Mouse (Mus musculus) lung, embryonic 14.5 days (tissue): ENCODE measurements around the gene Ccdc88a. TPM values are rescaled to one million over a fixed set of nuclear protein-coding genes. Genes with fewer than 3 reads are reported as not detected.
"Not testable (repeated sequence)": the region's sequence is repeated elsewhere in the genome, so short reads cannot be mapped to it uniquely, and the experiment has no call there.

Source experiments
- ATAC-seq: fragments of 200-750 bp; cut with Nextera tagmentation; 2 replicates; pipeline ENCODE4 v1.8.0; 2017; ENCODE audit warnings: mild to moderate bottlenecking, moderate TSS enrichment, moderate library complexity; ENCODE audit not compliant: insufficient read depth
- DNase-seq: peaks from one replicate; pipeline ENCODE4 v3.0.0-alpha.2; 2015
- H3K27ac ChIP-seq: fragments of 300-500 bp; sonication (generic); 2 replicates; pipeline ENCODE4 v1.5.1; 2014; ENCODE audit warnings: low read depth, mild to moderate bottlenecking, moderate library complexity
- H3K27me3 ChIP-seq: fragments of 300-500 bp; sonication (generic); 2 replicates; pipeline ENCODE4 v1.6.1; 2014; ENCODE audit warnings: low read length, control low read depth; ENCODE audit not compliant: insufficient read depth
- H3K36me3 ChIP-seq: fragments of 300-500 bp; sonication (generic); 2 replicates; pipeline ENCODE4 v1.6.1; 2014; ENCODE audit warnings: control low read depth; ENCODE audit not compliant: insufficient read depth
- H3K4me1 ChIP-seq: fragments of 300-500 bp; sonication (generic); 2 replicates; pipeline ENCODE4 v1.6.1; 2014; ENCODE audit warnings: antibody characterized with exemption, control low read depth; ENCODE audit not compliant: insufficient read depth
- H3K4me2 ChIP-seq: fragments of 300-500 bp; sonication (generic); 2 replicates; pipeline ENCODE4 v1.6.1; 2014; ENCODE audit warnings: mild to moderate bottlenecking
- H3K4me3 ChIP-seq: fragments of 300-500 bp; sonication (generic); 2 replicates; pipeline ENCODE4 v1.5.1; 2014; ENCODE audit warnings: low read depth, low read length
- H3K9ac ChIP-seq: fragments of 300-500 bp; sonication (generic); 2 replicates; pipeline ENCODE4 v1.6.1; 2014
- H3K9me3 ChIP-seq: fragments of 300-500 bp; sonication (generic); 2 replicates; pipeline ENCODE4 v1.6.1; 2016; ENCODE audit warnings: low read depth, low read length, control low read depth
- CTCF ChIP-seq: IDR thresholded peaks from 2 replicates; pipeline ENCODE4 v1.5.1; 2016; ENCODE audit warnings: antibody characterized with exemption, low read depth
- WGBS: fragments of 180-500 bp; shearing (Covaris S2); extraction: QIAGEN DNeasy Blood & Tissue Kit; methylation state at CpG from one replicate; pipeline ENCODE4 v1.1.7; 2014; 5-methylcytosine and 5-hydroxymethylcytosine counted together
- polyA plus RNA-seq: library from polyadenylated mRNA; unstranded; fragments of >200 nt; fragmentation: Nextera tagmentation; extraction: Ambion mirVana; gene quantifications from 2 replicates; pipeline ENCODE4 v1.2.1, GENCODE M21; 2014

The Ccdc88a gene
- polyA plus RNA-seq, 1 experiment from 2014 or later = 33.7 TPM

GRCm38 (mm10) chr11:29512818-29513535, 139.5 kb downstream of the Ccdc88a start:
- no peak overlapping the region for H3K4me3 ChIP-seq
- no peak for DNase-seq
- H3K4me1 ChIP-seq = peaks cover 3% of the 10 kb centered on the region; the same call in 1 of the 2 replicates
- peaks cover 12% of the 10 kb centered on the region for H3K36me3 ChIP-seq
- H3K9ac ChIP-seq = no peak overlapping the region
- no peaks in the 10 kb centered on the region for H3K9me3 ChIP-seq
- TF ChIP-seq CTCF = no peak
- ATAC-seq = no peak
- H3K27ac ChIP-seq = no peak overlapping the region
- H3K27me3 ChIP-seq = no peaks in the 10 kb centered on the region
- no peak overlapping the region for H3K4me2 ChIP-seq
- 93% methylated on average over 4 of the region's 4 CpGs for WGBS

GRCm38 (mm10) chr11:29514325-29514681, 140.8 kb downstream of the Ccdc88a start:
- no peaks in the 10 kb centered on the region for H3K9me3 ChIP-seq
- no peak for TF ChIP-seq CTCF
- 18% methylated on average over 10 of the region's 10 CpGs for WGBS
- ATAC-seq = peak; percentile 4; the same call in 1 of the 2 replicates
- H3K4me1 ChIP-seq = peaks cover 3% of the 10 kb centered on the region; the same call in 1 of the 2 replicates
- H3K9ac ChIP-seq = peak overlapping the region; percentile 71
- H3K27ac ChIP-seq = peak overlapping the region; percentile 70; the same call in 1 of the 2 replicates
- DNase-seq = no peak
- H3K36me3 ChIP-seq = peaks cover 12% of the 10 kb centered on the region
- H3K4me3 ChIP-seq = peak overlapping the region; percentile 59
- peak overlapping the region; percentile 64 for H3K4me2 ChIP-seq
- H3K27me3 ChIP-seq = no peaks in the 10 kb centered on the region

- H3K4me3 ChIP-seq = peak within 1 kb of the TSS; percentile 59
- ATAC-seq (peak; percentile 99), DNase-seq (peak; percentile 96)
- no peaks in the 10 kb centered on the region for H3K27me3 ChIP-seq
- no peaks in the 10 kb centered on the region for H3K9me3 ChIP-seq
- peaks cover 3% of the 10 kb centered on the region; the same call in 1 of the 2 replicates for H3K4me1 ChIP-seq
- H3K4me2 ChIP-seq = peak within 1 kb of the TSS; percentile 64
- no peak for TF ChIP-seq CTCF
- WGBS = 3% methylated on average over 40 of the region's 40 CpGs
- peak within 1 kb of the TSS; percentile 70 for H3K27ac ChIP-seq
- H3K9ac ChIP-seq = peak within 1 kb of the TSS; percentile 71
- H3K36me3 ChIP-seq = peaks cover 12% of the 10 kb centered on the region
Measured at GRCm38 (mm10) chr11:29514682-29515412, 141.4 kb downstream of the Ccdc88a start, which contains the start of gene Prorsd1. Prorsd1 (minus strand) TSS chr11:29515033.

GRCm38 (mm10) chr11:29525988-29526794, 152.7 kb downstream of the Ccdc88a start, which contains the start of gene Mtif2:
Mtif2 (plus strand) TSS chr11:29526408.
- Histone ChIP-seq H3K36me3 (peaks cover 15% of the 10 kb centered on the region), H3K27me3 (no peaks in the 10 kb centered on the region)
- peak; percentile 7; the same call in 1 of the 2 replicates for TF ChIP-seq CTCF

GRCm38 (mm10) chr11:29538201-29538600, 164.7 kb downstream of the Ccdc88a start:
- H3K4me3 ChIP-seq = no peak overlapping the region
- 95% methylated on average over 1 of the region's 1 CpGs for WGBS

More at GRCm38 (mm10) chr11:29525988-29526794, 152.7 kb downstream of the Ccdc88a start, which contains the start of gene Mtif2:
- DNase-seq (peak; percentile 92), ATAC-seq (peak; percentile 98)
- Histone ChIP-seq H3K4me3 (peak within 1 kb of the TSS; percentile 70), H3K9me3 (no peaks in the 10 kb centered on the region), H3K27ac (peak within 1 kb of the TSS; percentile 82), H3K4me1 (peaks cover 4% of the 10 kb centered on the region; the same call in 1 of the 2 replicates), H3K9ac (peak within 1 kb of the TSS; percentile 83), H3K4me2 (peak within 1 kb of the TSS; percentile 76)
- WGBS = 2% methylated on average over 47 of the region's 47 CpGs

GRCm38 (mm10) chr11:29544225-29544945, 170.9 kb downstream of the Ccdc88a start:
- no peak for TF ChIP-seq CTCF
- Histone ChIP-seq H3K27ac (no peak overlapping the region), H3K27me3 (no peaks in the 10 kb centered on the region), H3K36me3 (peaks cover 60% of the 10 kb centered on the region), H3K4me1 (peaks cover 6% of the 10 kb centered on the region; the same call in 1 of the 2 replicates), H3K9me3 (no peaks in the 10 kb centered on the region), H3K4me3 (no peak overlapping the region), H3K4me2 (no peak overlapping the region), H3K9ac (no peak overlapping the region)
- ATAC-seq (no peak), DNase-seq (no peak)
- WGBS = 84% methylated on average over 3 of the region's 3 CpGs

More at GRCm38 (mm10) chr11:29538201-29538600, 164.7 kb downstream of the Ccdc88a start:
- H3K4me2 ChIP-seq = no peak overlapping the region
- H3K4me1 ChIP-seq = no peaks in the 10 kb centered on the region
- no peak overlapping the region for H3K27ac ChIP-seq
- ATAC-seq (no peak), DNase-seq (no peak)
- H3K9ac ChIP-seq = no peak overlapping the region
- no peak for TF ChIP-seq CTCF
- H3K27me3 ChIP-seq = no peaks in the 10 kb centered on the region
- peaks cover 51% of the 10 kb centered on the region for H3K36me3 ChIP-seq
- H3K9me3 ChIP-seq = no peaks in the 10 kb centered on the region

GRCm38 (mm10) chr11:29545150-29545752, 171.8 kb downstream of the Ccdc88a start:
- WGBS = 82% methylated on average over 4 of the region's 4 CpGs
- H3K9me3 ChIP-seq, H3K4me1 ChIP-seq, H3K4me3 ChIP-seq, H3K4me2 ChIP-seq, H3K27ac ChIP-seq, H3K9ac ChIP-seq, ATAC-seq, H3K27me3 ChIP-seq: not testable (repeated sequence)
- H3K36me3 ChIP-seq = peaks cover 55% of the 10 kb centered on the region
- peak; percentile 13 for DNase-seq

- not testable (repeated sequence) for ATAC-seq, H3K9me3 ChIP-seq, H3K27ac ChIP-seq, DNase-seq, H3K27me3 ChIP-seq, H3K4me1 ChIP-seq
- Histone ChIP-seq H3K4me3 (peak overlapping the region; percentile 74), H3K36me3 (peaks cover 49% of the 10 kb centered on the region), H3K9ac (peak overlapping the region; percentile 95), H3K4me2 (peak overlapping the region; percentile 80)
- 87% methylated on average over 2 of the region's 2 CpGs for WGBS
Measured at GRCm38 (mm10) chr11:29546297-29546696, 172.8 kb downstream of the Ccdc88a start.
